Mouse (Mus musculus): ENCODE data around the gene Ifnl2. TPM values are rescaled to one million over a fixed set of nuclear protein-coding genes. Genes with fewer than 3 reads are reported as not detected.
A peak's percentile ranks its signal among the peaks of the same experiment; 100 is the strongest.

Gene Ifnl2
- total RNA-seq, 2 experiments from 2014 or later: not detected

DNA sequence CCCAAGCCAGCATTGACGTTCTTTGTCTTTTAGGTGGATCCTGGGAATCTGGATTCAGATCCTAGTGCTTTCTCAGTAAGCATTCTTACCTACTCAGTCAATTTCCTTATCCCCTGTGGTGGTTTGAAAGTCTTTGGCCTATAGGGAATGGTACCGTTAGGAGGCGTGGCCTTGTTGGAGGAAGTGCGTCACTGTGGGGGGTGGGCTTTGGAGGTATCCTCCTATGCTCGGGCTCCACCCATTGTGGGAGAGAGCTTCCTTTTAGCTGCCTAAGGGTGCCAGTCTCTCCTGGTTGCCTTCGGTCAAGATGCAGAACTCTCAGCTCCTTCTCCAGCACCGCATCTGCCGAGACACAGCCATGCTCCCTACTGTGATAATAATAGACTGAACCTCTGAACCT lies 17.9 kb downstream of the Ifnl2 start:
- DNase-seq (ENCODE audit: low spot score in 2 of 2): no peak

DNA sequence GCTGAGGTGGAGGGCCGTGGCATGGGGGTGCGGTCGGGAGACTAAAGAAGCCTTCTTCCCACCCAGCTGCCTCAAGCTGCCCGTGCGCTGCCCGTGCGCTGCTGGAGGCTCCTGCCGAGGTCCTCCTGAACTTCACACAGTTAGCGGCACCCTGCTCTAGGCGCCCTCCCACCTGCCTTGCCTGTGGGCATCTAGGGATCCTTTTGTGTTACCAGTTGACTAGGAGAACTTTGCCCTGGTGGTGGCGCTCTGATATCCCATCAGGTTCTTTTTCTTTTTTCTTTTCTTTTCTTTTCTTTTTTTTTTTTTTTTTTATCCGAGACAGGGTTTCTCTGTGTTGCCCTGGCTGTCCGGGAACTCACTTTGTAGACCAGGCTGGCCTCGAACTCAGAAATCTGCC lies 19.4 kb downstream of the Ifnl2 start:
- no peak for DNase-seq (ENCODE audit: low spot score in 2 of 2)

DNA sequence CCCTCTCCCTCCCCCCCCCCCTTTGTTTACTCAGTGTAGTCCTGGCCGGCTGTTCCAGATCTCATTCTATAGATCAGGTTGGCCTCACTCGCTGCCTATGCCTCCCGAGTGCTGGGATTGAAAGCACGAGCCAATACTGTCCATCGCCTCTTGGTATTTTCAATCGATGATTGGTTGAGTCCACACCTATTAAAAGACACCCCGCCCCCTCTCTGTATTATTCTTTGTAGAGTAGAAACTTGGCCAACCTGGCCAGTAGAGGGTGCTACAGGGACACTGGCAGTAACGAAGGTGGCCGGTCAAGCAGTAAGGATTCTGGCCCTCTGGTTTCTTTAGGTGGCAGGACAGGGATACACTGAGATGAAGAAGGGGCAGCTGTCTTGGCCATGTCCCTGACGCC lies 19.8 kb downstream of the Ifnl2 start:
- DNase-seq (ENCODE audit: low spot score in 2 of 2): no peak

DNA sequence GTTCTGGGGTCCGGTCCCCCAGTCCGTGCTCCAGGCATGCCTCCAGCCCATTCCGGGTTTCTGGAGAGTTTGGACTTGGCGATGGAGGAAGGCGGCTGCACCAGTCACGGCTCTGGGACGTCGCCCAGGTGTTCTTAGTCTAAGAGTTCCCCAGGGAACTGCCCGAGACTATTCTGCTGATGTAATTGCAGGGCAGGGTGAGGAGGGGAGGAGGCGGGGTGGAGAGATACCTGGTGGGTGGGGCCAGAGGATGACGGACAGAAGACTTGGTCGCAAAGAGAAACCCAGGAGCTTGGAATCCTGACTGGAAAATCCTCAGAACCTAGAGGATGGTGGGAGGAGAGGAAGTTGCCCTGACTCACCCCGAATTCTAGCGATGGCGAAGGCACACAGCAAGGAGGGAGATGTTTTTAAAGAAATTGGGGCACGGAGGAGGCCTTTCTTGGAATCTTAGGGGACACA lies 22.2 kb downstream of the Ifnl2 start:
- no peak for DNase-seq (ENCODE audit: low spot score in 2 of 2)

DNA sequence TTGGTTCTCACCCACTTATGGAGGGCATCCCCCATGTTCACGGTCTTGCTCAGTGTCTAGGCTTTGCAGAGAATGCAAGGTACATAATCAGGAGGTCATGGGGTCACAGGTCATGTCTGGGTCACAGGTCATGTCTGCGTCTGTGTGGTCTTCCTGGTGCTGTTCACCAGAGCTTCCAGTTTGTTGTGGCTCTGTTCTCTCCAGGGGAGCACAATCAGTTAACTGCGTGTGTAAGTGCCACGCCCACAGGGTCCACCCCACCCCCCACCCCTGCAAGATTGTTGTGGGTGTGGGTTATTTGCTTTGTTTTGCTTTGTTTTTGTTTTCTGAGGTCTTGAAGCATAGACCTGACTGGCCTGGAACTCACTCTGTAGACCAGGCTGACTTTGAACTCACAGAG lies 26.1 kb downstream of the Ifnl2 start:
- no peak for DNase-seq (ENCODE audit: low spot score in 2 of 2)

DNA sequence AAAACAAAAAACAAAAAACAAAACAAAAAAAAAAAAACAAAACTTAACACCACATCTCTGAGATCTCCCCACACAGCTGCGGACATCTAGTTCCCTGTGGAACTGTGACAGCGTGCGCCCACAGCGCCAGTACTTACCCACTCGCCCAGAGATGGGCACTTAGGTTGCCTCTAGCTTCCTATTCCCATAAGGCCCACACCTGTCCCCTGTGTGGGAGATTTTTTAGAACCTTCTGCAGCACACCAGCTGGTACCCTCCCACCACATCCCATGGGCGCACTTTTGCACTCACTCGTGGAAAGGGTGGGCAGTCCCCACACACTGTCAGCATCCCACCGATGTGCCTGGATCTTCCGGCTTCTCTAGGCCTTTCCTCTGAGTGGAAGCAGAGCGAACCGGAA lies 27.4 kb downstream of the Ifnl2 start:
- no peak for DNase-seq (ENCODE audit: low spot score in 2 of 2)

DNA sequence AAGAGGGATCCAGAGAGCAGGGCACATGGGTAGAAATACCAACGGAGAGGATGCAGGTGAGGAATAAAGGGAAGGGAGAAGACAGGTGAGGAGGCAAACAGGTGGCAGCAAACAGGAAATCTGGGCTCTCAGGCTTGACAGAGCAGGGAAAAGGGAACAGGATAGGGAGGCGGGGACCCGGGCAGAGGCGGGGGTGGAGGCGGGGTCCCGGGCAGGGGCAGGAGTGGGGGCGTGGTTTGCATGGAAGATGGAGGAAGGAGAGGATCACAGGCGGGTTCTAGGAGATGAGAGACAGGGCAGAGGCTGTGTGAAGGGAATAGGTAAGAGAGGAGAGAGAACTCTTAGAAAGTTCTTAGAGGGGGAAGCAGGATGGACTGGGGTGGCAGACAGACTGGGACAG lies 31.4 kb downstream of the Ifnl2 start:
- DNase-seq (ENCODE audit: low spot score in 2 of 2): no peak

DNA sequence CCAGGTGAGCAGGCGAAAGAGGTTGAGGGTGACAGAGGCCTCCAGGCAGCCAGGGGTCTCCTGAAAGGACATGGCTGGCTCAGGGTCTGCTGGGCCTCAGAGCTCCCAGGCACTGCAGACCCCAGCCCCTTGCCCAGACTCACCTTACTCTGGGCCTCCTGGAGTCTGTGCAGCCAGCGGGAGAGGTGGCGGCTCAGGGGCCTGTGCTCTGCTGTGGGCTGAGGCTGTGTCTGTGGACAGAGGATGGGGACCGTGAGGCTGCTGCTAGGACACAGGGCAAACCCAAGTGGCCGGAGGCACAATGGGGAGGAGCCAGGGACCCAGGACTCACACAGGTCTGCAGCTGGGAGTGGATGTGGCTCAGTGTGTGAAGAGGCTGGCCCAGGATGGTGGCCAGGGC lies 32.9 kb downstream of the Ifnl2 start:
- no peak for DNase-seq (ENCODE audit: low spot score in 2 of 2)

DNA sequence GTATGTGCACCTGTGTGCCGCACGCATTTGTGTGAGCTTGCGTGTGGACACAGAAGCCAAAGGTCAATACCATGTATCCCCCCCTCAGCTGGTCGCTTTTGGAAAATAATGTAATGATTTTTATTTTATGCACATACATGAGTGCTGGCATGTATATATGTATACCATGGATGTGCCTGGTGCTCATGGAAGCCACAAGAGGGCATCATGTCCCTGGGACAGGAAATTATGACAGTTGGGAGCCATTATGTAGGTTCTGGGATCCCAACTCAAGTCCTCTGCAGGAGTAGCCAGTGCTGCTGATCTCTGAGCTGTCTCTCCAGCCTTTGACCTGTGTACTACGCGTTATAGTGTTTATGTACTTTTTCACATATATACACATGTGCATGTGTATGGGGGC lies 34.1 kb downstream of the Ifnl2 start:
- DNase-seq (ENCODE audit: low spot score in 2 of 2): no peak

DNA sequence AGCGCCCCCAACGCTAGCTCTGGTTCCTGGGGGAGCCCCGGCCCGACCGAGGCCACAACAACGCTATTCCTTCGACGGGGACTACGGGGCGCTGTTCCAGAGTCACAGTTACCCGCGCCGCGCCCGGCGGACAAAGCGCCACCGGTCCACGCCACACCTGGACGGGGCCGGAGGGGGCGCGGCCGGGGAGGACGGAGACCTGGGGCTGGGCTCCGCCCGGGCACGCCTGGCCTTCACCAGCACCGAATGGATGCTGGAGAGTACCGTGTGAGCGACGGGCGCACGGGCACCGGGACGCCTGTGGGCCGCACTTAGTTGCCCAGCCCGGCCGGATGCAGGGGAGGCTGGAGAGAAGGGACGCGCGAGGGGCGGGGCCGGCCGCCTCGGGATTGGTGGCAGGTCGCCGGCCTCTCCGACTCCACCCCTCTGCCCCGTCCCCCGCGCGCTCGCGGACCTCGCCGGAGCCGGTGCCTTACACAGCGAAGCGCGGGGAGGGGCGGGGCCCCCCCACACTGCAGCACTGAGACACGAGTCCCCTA lies 43.0 kb downstream of the Ifnl2 start:
- DNase-seq (ENCODE audit: low spot score in 2 of 2): no peak

DNA sequence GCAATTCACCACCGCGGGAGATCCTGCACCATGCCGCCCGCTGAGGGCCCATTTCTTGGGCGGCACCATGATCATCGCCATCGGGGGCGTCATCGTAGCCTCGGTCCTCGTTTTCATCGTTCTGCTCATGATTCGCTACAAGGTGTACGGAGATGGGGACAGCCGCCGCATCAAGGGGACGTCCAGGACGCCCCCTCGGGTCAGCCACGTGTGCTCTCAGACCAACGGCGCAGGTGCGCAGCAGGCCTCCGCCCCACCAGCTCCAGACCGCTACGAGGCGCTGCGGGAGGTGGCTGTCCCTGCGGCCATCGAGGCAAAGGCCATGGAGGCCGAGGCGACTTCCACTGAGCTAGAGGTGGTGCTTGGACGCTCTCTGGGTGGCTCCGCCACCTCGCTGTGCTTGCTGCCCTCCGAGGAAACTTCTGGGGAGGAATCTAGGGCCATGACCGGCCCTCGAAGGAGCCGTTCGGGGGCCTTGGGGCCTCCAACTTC lies 43.5 kb downstream of the Ifnl2 start:
- DNase-seq (ENCODE audit: low spot score in 2 of 2): no peak

DNA sequence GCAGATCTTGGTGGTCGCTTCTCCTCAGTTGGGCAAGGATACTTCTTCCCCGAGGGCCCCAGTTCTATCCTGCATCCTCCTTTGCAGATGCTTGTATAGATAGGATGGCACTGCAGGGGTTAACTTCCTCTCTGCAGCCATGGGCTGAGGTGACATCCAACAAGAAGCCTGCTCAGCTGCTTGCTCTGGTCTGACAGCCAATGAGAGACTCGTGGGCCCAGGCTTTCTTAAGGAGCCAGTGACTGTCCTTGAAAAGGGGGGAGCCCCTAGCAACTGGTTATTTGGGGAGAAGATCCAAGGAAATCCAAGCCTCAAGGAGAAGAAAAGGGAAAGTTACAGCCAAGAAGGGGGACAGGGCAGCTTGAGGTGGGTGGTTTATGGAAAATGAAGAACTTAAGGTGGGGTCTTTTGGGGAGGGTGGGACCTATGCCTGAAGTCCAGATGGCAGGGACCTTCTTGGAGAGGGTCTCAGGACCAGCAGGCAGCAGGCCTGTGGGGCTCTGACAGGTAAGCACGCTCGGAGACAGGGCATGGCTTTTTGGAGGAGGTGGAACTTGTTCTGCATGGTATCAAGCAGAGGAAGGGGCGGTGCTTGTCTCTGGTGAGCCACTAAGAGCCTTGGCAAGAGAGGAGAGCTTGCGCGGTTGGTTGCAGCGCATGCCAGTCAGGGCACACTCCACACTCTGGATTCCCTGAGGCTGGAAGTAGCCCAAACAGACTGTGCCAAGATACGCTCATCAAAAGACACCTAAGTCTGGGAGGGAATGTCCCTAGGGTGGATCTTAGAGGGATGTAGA lies 45.6 kb downstream of the Ifnl2 start:
- DNase-seq (ENCODE audit: low spot score in 2 of 2): peak; percentile 75 to 87

DNA sequence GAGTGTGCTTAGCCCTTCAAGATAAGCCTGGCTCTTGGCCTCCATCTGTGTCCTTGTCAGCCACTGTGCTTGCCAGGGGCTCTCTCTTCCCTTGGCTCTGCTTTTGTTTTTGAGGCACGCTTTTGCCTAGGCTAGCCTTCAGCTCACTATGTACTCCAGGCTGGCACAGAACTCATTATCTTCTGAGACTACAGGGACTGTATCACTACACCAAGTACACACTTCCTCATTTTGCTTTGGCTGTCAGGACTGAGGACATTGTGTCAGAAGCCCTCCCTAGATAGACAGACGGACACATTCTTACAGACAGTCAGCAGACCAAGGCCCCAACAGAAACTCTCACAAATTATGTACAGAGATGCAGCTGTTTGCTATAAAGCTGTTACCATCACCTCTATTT lies 47.5 kb downstream of the Ifnl2 start:
- no peak for DNase-seq (ENCODE audit: low spot score in 2 of 2)

DNA sequence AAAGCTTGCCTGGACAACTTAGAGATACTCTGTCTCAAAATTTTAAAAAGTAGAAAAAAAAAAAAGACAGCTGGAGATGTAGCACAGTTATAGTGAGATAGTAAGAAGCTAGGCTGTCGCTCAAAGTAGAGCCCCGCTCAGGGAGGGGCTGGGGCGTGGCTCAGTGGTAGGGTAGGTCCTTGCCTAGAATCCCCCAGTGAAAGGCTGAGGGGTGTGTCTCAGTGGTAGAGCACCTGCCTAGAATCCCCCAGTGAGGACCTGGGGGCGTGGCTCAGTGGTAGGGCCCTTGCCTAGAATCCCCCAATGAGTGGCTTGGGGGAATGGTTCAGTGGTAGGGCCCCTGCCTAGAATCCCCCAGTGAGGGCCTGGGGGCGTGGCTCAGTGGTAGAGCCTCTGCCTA lies 49.9 kb downstream of the Ifnl2 start:
- DNase-seq (ENCODE audit: low spot score in 2 of 2): no peak

Other genes starting within 250 kb of the Ifnl2 start
- gene Eid2, start 242.6 kb downstream of the Ifnl2 start, total RNA-seq (2021): 10 to 100 TPM; 65.7 to 66.1 TPM
- gene Eid2b, start 232.7 kb downstream of the Ifnl2 start, total RNA-seq (2021): 10 to 100 TPM; 40.5 to 41.4 TPM
- gene Selenov, start 219.3 kb downstream of the Ifnl2 start, total RNA-seq (2021): 1 to 10 TPM; 2.4 to 3.0 TPM
- gene Dll3, start 208.2 kb downstream of the Ifnl2 start, total RNA-seq (2021): 1 to 10 TPM; 4.9 to 5.1 TPM
- 10 to 100 TPM; 40.1 to 44.8 TPM for gene Timm50, start 198.4 kb downstream of the Ifnl2 start, total RNA-seq (2021)
- gene Supt5, start 171.7 kb downstream of the Ifnl2 start, total RNA-seq (2021): 100 to 1,000 TPM; 109 TPM
- 100 to 1,000 TPM; 464 to 499 TPM for gene Rps16, start 159.8 kb downstream of the Ifnl2 start, total RNA-seq (2021)
- 10 to 100 TPM; 11.6 to 12.3 TPM for gene Plekhg2, start 137.9 kb downstream of the Ifnl2 start, total RNA-seq (2021)
- gene Zfp36, start 130.2 kb downstream of the Ifnl2 start, total RNA-seq (2021): 1 to 10 TPM; 3.6 to 3.9 TPM
- 10 to 100 TPM; 19.3 to 20.1 TPM for gene Med29, start 117.7 kb downstream of the Ifnl2 start, total RNA-seq (2021)
- 10 to 100 TPM; 73.5 to 74.2 TPM for gene Paf1, start 117.5 kb downstream of the Ifnl2 start, total RNA-seq (2021)
- gene Gmfg, start 73.0 kb downstream of the Ifnl2 start, total RNA-seq (2021): 1 to 10 TPM; 3.2 to 3.8 TPM
- 10 to 100 TPM; 80.1 to 83.1 TPM for gene Lrfn1, start 58.5 kb downstream of the Ifnl2 start, total RNA-seq (2021)
- not detected for gene Ifnl3, start 12.4 kb upstream of the Ifnl2 start, total RNA-seq (2021)
- gene Sycn, start 30.4 kb upstream of the Ifnl2 start, total RNA-seq (2021): not detected
- under 1 TPM; 0.33 to 0.62 TPM for gene Nccrp1, start 36.8 kb upstream of the Ifnl2 start, total RNA-seq (2021)
- gene Samd4b, start 87.7 kb upstream of the Ifnl2 start, total RNA-seq (2021): 10 to 100 TPM; 69.5 to 71.6 TPM
- 10 to 100 TPM; 11.6 to 14.6 TPM for gene Pak4, start 87.7 kb upstream of the Ifnl2 start, total RNA-seq (2021)
- 1 to 10 TPM; 1.0 to 1.9 TPM for gene Acp7, start 120.9 kb upstream of the Ifnl2 start, total RNA-seq (2021)
- gene Fbxo27, start 182.4 kb upstream of the Ifnl2 start, total RNA-seq (2021): 10 to 100 TPM; 14.5 to 15.7 TPM
- under 1 TPM; 0.88 to 0.97 TPM for gene Fbxo17, start 206.3 kb upstream of the Ifnl2 start, total RNA-seq (2021)
- gene Mrps12, start 231.4 kb upstream of the Ifnl2 start, total RNA-seq (2021): 10 to 100 TPM; 55.4 to 66.9 TPM
- gene Sars2, start 231.5 kb upstream of the Ifnl2 start, total RNA-seq (2021): 10 to 100 TPM; 14.4 to 15.0 TPM
- gene Ccer2, start 245.7 kb upstream of the Ifnl2 start, total RNA-seq (2021): under 1 TPM in 1 of 2 experiments, not detected in 1; 0.41 TPM

Measured in layer of hippocampus, postnatal 14 days (tissue).